Mouse (Mus musculus) ovary, postnatal 10 days (tissue): ENCODE data around the gene Chchd3.

Experiments used
- DNase-seq: peaks from one replicate; pipeline ENCODE4 v3.0.0; 2022; ENCODE audit warnings: low spot score

Gene Chchd3

DNA sequence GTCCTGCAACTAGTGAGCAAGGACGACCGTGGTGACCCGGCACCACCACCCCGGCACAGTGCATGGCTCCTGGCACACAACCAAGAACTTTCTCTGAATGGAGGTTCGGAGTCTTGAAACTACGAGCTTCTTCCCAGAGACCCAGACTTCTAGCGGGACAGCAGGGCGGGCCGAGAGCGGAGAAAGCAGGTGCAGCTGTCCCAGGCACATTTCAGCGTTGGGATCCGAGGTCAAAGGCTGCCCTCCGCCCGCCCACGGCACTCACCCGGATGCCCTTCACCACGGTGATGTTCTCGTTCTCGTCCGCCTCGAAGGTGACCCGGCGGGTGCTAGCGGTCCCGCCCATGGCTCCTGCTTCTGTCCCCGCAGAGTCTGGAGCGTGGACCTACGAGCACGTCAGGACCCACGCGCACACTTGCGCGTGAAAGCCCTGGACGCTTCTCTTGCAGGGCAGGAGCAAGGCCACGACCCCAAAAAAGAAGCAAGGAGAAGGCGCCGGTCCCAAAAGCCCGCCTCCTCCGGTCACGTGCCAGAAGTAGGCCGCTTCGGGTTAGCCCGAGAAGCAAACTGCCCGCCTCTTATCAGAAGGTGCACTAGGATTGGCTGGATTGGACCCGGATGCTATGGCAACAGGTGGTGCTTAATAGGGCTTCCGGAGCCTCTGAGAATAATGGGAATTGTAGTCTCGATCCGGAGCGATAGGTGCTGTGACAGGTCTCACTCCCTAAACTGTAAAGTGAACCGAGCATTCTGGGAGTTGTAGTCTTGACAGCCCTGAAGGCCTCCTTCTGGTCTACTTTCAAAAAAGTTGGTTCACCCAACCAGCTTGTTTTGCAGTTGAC lies at the start of gene Chchd3:
TSS of gene Chchd3 (minus strand) at position 526 of the 842 bp plus-strand sequence.
- DNase-seq = peak; percentile 76

DNA sequence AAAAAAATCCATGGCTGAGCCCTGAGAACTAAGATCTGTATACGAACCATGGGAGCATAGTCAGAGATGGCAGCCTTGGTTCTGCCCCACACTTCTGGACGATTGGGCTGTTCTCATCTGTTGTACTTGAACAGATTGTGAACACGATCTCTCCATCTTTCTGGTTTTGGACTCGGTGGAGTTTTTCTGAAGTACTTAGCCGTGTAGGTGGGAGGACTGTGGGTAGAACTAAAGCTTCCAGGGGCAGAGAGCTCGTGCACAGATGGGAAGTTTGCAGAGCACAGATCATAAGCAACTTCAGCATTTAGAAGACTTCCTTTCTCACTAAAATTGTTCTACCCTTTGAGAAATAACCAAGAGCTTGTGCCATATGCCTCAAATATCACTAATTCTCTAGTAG lies 44.6 kb upstream of the Chchd3 start:
- no peak for DNase-seq

- DNase-seq = no peak
These were observed 38.8 kb upstream of the Chchd3 start for GRCm38 (mm10) chr6:33098903-33099302.

- DNase-seq = no peak
These were observed 34.7 kb upstream of the Chchd3 start for GRCm38 (mm10) chr6:33094671-33095233.

DNA sequence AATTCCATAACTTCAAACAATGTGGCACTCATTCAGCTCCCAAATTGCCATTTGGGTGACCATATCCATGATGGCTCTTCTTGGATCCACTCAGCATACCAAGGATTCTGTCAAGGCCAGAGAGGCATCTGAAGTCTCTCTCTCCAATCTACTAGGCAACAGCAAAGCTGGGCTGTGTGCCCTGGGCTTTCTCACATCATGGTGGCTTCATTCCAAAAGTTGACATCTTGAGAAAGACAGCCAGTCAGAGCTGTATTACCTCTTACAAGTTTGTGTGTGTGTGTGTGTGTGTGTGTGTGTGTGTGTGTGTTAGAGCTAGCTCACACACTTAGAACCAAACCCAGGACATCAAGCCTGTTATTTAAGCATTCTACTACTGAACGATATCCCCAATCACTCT lies 20.1 kb upstream of the Chchd3 start:
- no peak for DNase-seq

DNA sequence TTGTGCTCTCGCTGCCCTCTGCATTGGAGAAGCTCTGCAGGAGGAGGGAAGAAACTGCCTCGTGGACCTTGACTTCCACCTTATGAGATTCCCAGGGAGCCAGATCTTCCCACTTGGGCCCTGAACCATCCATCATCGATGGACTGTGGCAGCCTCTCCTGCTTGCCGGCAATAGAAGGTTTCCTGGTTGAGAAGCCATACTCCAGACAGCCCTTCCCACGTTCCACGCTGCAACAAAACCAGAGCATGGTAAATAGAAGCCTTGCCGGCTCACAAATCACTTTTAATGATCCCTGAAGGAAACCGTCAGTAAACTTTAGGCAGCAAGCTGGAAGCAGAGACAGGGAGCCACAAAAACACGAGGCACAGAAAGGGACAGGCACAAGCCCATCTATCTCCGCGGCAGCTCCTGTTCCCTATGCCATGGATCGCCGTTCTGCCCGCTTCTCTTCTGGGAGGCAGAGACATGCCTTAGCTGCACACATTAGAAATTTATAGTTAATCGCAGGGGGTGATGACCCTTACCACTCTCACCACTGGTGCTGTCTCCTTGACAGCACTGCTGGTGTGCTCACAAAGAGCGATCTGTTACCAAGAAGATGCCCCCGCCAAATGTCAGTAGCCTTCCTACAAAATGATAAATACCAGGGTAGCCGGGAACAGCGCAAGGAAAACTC lies 18.3 kb upstream of the Chchd3 start:
- no peak for DNase-seq

GRCm38 (mm10) chr6:33066462-33066861 lies 6.4 kb upstream of the Chchd3 start:
- no peak for DNase-seq

DNA sequence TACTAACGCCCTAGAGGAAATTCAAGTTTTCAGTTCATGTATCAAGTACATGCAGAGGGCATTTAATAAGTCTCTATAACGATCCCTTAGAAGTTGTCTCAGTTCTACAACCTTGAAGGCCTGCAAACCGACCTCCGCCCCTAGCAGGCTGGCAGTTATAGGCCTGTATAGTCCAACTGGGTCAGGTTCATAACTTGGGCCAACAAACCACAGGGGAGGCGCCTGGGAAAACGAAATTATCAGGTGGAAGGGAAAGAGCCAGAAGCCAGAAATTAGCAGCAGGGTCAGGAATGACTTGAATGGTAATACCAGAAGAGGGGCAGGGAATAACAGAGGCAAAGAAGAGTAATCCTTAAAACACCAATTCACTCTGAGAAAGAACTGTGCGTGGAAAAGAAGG lies 784 bp downstream of the Chchd3 start:
- no peak for DNase-seq

GRCm38 (mm10) chr6:33056392-33056791 lies 3.7 kb downstream of the Chchd3 start:
- DNase-seq = no peak

DNA sequence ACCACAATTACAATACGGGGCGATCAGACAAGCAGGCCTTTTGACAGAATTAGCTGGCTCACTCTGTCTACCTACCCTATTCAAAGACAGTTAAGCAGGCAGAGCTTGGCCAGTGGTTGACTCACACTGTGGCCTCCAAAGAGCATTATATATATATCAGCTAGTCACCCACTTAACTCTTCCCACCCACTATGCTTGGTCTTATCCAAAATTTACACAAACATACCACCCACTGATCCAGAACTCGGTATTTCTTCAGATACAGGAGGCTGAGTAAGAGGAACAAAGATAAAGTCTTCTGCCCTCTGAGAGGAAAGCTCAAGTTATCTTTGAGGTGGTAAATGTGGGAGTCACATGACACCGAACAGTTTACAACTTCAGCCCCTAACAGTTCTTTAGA lies 4.4 kb downstream of the Chchd3 start:
- DNase-seq = no peak

DNA sequence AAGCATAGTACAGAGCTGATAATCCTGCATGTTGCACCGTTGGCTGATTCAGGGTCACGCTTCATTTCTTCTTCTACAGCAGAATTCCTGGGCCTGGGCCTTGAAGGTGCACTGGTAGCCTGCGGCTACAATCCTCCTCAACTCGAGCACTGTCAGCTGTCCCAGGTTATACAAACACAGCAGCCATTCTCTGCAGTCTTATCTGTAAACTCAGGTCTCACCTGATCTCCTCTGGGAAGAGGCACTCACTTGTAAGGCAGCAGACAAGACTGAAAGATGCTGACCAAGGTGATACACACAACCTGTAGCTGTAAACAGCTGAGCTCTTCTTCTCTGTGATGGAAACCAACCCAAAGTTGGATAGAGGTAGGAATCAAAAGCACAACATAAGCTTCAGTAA lies 5.1 kb downstream of the Chchd3 start:
- DNase-seq = no peak

GRCm38 (mm10) chr6:33051642-33052041 lies 8.4 kb downstream of the Chchd3 start:
- no peak for DNase-seq

DNA sequence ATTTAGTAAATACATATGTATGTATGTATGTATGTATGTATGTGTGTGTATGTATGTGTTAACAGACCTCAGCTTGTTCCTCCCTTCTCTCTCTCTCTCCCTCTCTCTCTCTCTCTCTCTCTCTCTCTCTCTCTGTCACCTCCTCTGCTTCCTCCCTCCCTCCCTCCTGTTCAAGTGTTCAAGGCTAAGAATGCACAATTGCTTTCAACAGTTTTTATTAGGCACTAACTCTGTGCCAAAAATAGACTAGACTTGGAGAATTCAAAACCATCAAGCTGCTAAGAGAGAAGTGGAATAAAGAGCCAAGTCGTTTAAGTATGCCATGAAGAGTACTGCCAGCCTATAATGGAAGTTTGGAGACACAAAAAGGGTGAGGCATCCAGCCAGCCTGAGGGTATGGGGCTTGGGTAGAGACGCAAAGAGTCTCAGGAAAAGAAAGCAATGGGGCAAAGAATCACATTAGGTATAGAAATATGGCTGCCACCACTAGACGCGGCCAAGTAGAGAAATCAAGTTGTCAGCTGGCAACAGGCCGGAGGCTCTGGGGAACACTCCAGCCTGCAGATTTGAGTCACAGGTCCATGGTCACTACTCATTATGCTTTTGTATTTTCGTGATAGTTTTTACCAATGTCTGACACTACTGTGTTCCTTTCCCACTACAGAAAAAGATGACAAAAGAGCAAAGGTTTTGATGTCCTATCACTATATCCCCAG lies 10.2 kb downstream of the Chchd3 start:
- no peak for DNase-seq

DNA sequence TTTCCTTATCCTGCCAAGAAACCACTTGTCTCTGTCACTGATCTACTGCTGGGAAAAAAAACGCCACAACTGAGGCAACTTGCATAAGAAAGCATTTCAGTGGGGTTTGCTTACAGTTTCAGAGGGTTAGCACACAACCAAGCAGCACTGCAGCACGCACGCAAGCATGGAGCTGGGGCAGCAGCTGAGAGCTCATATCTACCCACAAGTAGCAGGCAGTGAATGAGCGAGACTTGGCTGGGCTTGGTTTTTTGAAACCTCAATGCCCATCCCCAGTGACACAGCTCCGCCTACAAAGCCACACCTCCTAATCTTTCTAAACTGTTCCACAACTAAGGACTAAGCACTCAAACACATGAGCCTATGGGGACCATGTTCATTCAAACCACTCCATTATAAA lies 16.6 kb downstream of the Chchd3 start:
- DNase-seq = no peak

GRCm38 (mm10) chr6:33042880-33043279 lies 17.2 kb downstream of the Chchd3 start:
- no peak for DNase-seq

GRCm38 (mm10) chr6:33041978-33042377 lies 18.1 kb downstream of the Chchd3 start:
- DNase-seq = no peak

DNA sequence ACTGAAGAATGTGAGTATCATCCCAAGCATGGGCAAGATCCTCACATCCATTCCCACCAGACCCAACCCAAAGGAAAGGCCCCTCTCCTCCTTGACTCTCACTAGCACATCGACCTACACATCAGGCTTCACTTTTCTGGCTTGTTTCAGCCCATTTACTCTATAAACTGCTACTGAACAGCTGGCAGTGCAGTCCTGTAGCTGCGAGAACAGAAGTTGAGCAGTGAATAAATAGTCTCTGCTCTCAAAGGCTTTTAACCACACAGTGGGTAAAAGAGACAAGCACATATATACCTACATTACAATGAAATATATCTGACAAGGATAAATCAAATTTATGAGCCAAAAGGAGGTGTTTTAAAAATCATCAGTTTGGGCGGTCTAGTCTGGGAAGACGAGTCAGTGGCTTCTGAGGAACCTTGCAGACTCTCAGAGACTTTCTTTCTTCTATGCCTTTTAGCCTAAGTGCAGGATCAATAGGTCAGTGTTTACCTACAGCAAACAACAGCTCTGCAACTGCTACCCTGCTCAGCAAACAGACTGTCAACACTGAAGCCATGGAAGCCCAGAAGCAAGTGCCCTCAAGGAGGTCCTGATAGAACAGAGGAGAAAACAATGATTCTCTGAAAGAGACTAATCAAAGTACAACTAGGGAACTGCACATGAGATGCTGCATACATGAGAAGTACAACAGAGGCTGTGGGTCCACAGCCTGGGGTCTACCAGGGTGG lies 19.5 kb downstream of the Chchd3 start:
- no peak for DNase-seq

DNA sequence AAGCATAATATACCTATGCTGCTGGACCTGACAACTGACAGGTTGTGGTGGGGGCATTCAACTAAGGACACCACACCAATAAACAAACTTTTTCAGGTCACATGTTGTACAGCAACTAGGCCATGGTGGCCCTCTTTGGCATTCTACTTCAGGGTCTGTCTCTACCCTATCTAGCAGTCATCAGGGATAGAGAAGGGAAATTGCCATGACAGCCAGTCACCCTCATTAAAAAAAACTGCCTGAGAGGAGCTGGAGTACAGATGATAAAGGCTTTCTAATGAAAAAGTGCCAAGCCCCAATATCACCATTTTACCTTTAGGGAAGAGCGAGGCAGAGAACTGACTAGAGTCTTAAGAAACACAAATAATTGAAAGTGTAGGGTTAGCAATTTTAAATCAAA lies 27.5 kb downstream of the Chchd3 start:
- DNase-seq = no peak

GRCm38 (mm10) chr6:33031631-33032030 lies 28.4 kb downstream of the Chchd3 start:
- no peak for DNase-seq

DNA sequence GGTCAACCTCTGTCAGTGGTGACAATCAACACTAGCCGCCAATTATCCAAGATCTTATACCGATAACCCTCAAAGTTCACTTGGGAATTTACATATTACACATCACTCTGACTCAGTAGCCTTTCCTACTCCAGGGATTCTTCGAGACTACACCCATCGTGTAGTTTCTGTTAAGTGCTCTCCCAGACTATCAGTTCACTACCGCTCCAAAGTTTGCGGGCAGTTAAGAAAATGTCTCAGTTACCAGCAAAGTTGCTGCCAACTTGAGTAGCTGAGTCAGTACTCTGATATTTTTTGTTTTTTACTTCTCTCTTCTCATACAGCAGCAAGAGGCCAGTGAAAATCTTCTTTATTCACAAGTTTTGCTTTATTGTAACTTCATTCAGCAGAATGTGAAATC lies 31.8 kb downstream of the Chchd3 start:
- DNase-seq = no peak

GRCm38 (mm10) chr6:33025041-33025440 lies 35.0 kb downstream of the Chchd3 start:
- no peak for DNase-seq

- no peak for DNase-seq
These were observed 55.5 kb downstream of the Chchd3 start for GRCm38 (mm10) chr6:33004607-33005006.
